Mouse (Mus musculus) erythroid progenitor cell, adult 5-6 weeks (primary cell): ENCODE measurements around the gene Lrrfip1. TPM values are rescaled to one million over a fixed set of nuclear protein-coding genes. Genes with fewer than 3 reads are reported as not detected.

ENCODE experiments used
- ATAC-seq: replicated peaks from 2 replicates; pipeline ENCODE4 v1.8.0; 2016; ENCODE audit warnings: moderate number of reproducible peaks, mild to moderate bottlenecking, moderate TSS enrichment, inconsistent platforms; ENCODE audit not compliant: poor library complexity, low FRiP score, severe bottlenecking
- total RNA-seq, 2 experiments: library from RNA; stranded (forward) in 1 of 2; stranded (reverse) in 1 of 2; fragments of 150-400 nt in 1 of 2; fragments of 186-747, 209-891 nt in 1 of 2; gene quantifications; 2 replicates each; pipeline versions ENCODE4 v1.2.3 to v1.2.4; 2015 to 2017; ENCODE audit warnings: low replicate concordance in 2 of 2

Lrrfip1 gene
- total RNA-seq, 2 experiments from 2014 or later: 21.0 to 22.1 TPM

GRCm38 (mm10) chr1:90997136-90997535 lies 1.4 kb upstream of the Lrrfip1 start:
- ATAC-seq: no peak

- ATAC-seq: no peak
Measured at GRCm38 (mm10) chr1:90997641-90998040, 896 bp upstream of the Lrrfip1 start.

- ATAC-seq: no peak
Measured at GRCm38 (mm10) chr1:90998891-90999611, 514 bp downstream of the Lrrfip1 start.

DNA sequence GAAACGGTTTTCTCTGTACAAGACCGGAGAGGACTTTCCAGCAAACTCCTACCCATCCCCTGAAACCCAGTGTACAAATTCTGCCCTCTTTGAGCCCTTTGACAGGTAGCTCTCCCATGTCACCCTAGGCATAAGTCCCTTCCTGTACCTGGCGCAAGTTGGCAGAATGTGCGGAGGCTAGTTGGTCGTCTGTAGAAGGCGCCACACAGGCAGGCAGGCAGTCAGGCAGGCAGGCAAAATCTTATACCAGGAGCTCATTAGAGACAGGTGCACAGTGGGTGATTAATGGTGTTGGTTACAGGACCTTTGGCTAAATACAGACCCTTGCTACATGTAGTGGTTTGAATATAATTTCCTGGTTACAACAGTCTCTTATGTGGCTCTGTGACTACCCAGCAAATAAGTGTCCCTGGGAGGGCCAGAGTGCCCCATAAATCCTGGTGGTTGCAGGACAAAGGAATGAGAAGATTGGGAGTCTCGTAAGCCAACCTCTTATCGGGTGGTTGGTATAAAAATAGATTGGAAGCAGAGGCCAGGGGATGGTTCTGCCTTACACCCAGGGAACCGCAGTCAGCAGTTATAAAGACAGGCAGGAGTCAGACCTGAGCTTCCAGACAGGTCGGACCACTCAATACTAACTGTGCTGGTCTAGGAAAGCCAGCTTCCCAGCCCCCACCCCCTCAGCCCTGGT lies 1.5 kb downstream of the Lrrfip1 start:
- no peak for ATAC-seq

- no peak for ATAC-seq
Measured at GRCm38 (mm10) chr1:91001101-91001500, 2.6 kb downstream of the Lrrfip1 start.

GRCm38 (mm10) chr1:91001871-91002539 lies 3.5 kb downstream of the Lrrfip1 start:
- no peak for ATAC-seq

DNA sequence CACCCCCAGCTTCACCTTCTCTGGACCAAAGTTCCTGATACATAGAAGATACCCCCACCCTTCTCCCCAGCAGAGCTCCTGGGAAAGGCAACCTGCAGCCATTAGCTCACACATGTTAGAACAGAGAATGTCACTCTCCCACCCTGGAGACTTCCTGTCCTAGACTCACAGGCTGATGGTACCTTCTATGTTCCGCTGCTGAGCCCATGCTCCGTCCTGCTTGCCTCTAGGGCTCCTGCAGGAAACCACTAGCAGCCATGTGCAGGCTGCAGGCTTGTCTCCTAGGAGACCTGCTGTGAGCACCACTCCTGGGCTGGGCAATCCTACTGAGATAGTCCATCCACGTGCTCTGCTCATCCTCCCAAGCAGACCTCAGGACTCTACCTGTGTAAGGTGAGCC lies 4.1 kb downstream of the Lrrfip1 start:
- no peak for ATAC-seq

GRCm38 (mm10) chr1:91003522-91004253 lies 5.2 kb downstream of the Lrrfip1 start:
- no peak for ATAC-seq

DNA sequence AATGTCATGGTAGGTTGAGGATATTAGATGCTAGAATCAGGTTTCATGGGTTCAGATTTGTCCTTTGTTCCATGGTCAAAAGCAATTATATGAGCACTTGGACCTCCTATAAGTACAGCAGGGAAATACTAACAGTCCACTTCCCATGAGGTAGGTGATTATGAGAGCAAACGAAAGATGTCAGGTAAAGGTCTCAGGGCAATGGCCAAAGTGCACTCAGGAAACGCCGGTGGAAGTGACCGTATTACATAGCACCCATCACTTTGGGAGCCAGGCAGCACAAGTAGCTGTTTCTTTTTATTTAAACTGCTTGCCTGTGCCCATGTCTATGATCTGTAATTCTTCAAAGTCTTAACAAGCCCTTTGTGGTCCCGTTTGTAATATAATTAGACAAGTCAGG lies 7.5 kb downstream of the Lrrfip1 start:
- ATAC-seq: no peak

- no peak for ATAC-seq
Measured at GRCm38 (mm10) chr1:91006708-91007107, 8.2 kb downstream of the Lrrfip1 start.

DNA sequence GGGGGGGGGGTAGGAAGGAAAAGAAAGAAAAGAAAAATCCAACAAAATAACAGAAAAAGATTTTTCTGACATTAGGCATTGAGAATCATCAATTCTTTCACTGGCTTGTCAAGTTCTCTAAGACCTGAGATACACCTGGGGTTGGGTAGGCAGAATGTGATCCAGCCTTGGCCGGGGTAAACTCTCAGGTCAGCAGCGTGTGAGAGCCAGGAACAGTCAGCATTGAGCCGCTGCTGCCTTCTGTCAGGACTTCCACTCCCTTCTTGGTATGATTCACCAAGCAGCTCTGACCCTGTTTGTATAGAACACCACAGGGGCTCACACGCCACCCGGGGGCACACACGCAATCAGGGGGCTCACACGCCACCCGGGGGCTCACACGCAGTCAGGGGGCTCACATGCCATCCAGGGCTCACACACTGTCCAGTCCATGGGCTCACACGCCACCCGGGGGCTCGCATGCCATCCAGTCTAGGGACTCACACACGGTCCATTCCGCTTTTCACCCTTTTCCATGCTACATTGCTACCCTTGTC lies 9.7 kb downstream of the Lrrfip1 start:
- no peak for ATAC-seq

DNA sequence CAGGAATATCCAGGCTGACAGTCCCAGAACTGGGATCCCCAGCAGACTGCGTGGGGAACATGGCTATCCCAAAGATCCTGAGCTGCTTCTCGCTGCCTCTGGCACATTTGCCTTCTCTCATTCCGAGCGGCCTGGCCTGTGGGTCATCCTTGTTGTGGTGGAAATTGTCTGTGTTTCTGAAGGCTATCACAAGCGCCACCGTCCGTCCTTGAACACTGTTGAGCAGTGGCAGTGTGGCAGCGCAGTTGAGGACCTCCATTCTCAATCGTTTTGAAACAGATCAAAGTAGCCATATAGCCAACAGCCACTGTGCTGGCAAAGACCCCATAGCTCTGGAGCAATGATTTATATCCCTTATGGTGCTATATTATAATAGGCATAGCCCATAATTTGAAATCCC lies 10.2 kb downstream of the Lrrfip1 start:
- no peak for ATAC-seq

DNA sequence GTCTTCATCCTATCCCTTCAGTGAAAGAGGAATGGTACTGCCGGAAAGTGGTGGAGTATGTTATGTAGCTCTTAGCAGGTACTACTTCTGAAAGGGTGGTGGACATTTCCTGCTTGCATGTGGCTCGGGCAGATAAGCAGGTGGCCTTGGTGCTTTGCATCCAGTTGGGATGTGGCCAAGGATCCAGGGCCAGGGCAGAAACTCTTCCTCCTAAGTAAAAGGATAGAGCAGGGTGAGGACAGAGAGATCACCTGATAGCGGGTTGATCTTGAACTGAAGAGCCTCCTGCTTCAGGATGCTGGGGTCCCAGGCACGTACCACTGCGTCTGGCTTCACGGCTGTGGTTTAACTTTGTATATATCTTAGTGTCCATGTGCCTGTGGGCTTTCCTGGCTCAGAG lies 10.7 kb downstream of the Lrrfip1 start:
- ATAC-seq: no peak

- ATAC-seq: no peak
Measured at GRCm38 (mm10) chr1:91010216-91010615, 11.7 kb downstream of the Lrrfip1 start.

GRCm38 (mm10) chr1:91010716-91011115 lies 12.2 kb downstream of the Lrrfip1 start:
- ATAC-seq: no peak

DNA sequence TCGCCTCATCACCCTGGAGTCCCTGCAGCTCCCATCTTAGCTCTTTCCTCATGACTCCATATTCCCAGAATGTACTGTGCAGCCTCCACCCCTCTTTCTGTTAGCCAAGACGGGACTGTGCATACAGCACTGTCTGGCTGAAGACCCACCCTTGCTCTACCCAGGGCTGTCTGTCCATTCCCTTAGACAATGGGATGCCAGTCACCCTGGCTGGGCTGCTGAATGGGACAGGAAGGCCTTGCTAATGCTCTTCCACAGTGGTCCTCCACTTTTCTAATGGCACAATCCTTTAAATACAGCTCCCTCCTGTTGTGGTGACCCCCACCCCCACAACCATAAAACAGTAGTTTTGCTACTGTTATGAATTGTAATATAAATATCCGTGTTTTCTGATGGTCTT lies 12.8 kb downstream of the Lrrfip1 start:
- ATAC-seq: no peak

GRCm38 (mm10) chr1:91013803-91014202 lies 15.3 kb downstream of the Lrrfip1 start:
- no peak for ATAC-seq

- no peak for ATAC-seq
Measured at GRCm38 (mm10) chr1:91015571-91015970, 17.0 kb downstream of the Lrrfip1 start.

DNA sequence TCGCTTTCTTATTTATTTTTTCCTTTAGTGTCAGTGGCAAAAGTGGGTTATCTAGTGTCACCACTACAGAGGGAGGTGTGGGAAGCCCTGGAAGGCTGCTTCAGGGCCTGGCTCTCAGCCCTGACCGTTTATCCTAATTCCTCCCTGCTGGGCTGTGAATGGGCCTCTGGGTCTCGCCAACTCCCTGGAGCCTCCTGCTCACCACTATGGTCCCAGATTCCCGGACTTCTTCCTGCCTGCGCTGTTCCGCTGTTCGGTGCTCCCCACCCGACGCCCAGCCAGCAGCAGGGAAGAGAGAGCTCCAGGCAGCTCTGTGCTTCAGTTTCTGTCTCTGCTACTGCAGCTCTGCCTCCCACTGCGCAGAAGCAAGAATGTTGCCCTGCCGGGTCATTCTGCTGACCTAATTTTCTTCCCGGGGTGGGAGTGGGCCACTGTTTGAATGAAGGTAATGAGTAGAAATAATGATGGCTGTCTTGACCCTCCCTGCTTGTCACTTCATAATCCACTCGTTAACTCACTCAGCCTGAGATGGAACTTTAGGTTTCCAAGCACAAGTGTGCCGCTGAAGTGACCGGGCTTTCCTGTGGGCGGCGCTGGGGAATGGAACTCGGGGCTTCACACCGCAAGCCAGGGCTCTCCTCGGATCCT lies 18.7 kb downstream of the Lrrfip1 start:
- ATAC-seq: no peak

DNA sequence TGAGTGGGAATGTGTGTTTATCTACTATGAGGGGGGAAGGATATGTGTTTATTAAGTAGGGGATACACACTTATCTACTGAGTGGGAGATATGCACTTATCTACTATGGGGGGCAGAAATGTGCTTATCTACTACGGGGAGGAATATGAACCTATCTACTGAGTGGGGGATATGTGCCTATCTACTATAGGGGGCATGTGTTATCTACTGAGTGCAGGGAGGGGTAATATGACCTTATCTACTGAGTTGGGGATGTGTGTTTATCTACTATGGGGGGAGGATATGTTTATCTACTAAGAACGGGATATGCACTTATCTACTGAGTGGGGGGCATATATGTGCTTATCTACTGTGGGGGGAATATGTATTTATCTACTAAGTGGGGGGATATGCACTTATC lies 20.8 kb downstream of the Lrrfip1 start:
- no peak for ATAC-seq
